Mouse (Mus musculus) hindlimb bud, embryonic 11.5 days (tissue): ENCODE data around the gene Timd2.
"Not testable (repeated sequence)": the region's sequence is repeated elsewhere in the genome, so short reads cannot be mapped to it uniquely, and the experiment has no call there.

Experiments
- DNase-seq: peaks from one replicate; pipeline ENCODE4 v3.0.0-alpha.2; 2012; ENCODE audit warnings: low read depth, low spot score; ENCODE audit errors: extremely low spot score

Gene Timd2

DNA sequence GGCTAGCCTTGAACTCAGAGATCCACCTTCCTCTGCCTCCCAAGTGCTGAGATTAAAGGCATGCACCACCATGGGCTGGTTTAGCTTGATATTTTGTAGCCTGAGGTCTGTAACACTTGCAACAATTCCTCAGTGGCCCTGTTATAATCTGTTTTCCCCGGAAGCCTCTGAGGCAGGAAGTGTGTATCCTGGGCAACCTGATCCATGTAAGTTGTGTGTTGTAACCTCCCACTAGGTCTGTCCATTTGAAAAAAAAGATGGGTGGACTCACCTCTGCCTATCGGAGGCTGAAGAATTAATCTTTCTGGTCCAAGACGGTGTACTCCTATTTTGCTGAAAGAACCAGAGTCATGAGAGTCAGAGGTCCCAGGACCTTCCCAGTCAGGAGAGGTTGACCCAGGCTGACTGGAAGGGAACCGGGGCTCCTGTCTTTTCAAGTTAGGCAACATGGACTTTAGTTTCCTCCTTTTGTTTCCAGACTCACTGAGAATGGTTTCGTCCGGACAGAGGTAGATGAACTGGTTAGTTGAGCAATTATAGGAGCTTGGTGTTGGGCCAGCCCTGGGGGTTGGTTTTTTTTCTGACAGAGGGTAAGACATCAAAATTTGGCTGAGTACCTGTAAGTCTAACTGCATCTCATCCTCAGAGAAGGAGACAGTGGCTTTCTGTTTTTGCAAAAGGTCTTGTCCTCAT, at the start of gene Timd2:
Gene Timd2 (minus strand): TSS at position 398 of the 693 bp plus-strand sequence.
- no peak for DNase-seq

DNA sequence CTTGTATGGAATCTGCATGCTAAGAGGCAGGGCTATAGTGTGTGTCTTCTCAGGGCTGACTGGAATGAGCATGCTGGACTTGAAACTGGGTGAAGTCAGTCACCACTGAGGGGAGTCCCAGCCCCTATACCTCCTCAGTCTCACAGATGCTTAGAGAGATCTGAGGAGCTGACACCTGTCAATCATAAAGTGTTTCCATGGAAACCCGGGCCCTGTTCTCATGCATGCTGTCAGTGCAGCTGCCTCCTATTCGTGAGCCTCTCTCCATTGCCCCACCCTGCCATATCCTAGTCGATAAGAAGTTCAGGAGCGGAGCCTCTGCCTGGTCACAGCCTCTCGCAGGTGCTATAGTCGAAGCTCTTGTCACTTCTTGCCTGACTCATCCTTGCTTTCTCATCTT, 48.9 kb upstream of the Timd2 start:
- not testable (repeated sequence) for DNase-seq

- DNase-seq = no peak
Observed at GRCm38 (mm10) chr11:46754669-46755068, 47.8 kb upstream of the Timd2 start.

DNA sequence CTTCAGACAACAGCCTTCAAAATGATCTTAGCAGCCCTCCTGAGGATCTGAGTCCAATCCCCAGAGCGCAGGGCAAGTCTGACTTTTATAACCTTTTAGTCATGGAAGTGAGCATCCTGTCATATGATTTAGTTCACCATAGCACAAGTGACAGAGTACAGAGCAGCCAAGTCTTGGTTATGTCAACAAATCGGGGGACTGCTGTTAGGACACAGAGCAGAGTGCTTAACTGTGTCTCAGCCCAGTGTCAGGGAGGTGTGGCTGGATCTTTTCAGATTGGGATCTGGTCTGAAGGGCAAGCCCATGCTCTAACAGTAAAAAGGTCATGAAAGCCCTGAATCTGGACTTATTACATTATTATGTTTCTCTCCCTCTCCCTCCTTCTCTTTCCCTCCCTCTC, 46.8 kb upstream of the Timd2 start:
- DNase-seq = no peak

GRCm38 (mm10) chr11:46747996-46748395, 41.1 kb upstream of the Timd2 start:
- DNase-seq = no peak

DNA sequence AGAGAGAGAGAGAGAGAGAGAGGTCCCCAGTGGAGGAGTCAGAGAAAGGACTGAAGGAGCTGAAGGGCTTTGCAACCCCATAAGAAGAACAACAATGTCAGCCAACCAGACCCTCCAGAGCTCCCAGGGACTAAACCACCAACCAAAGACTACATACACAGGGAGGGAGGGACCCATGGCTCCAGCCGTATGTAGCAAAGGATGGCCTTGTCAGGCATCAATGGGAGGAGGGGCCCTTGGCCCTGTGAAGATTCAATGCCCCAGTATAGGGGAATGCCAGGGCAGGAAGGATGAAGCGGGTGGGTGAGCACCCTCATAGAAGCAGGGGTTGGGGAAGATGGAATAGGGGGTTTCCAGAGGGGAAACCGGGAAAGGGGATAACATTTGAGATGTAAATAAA, 34.9 kb upstream of the Timd2 start:
- no peak for DNase-seq

DNA sequence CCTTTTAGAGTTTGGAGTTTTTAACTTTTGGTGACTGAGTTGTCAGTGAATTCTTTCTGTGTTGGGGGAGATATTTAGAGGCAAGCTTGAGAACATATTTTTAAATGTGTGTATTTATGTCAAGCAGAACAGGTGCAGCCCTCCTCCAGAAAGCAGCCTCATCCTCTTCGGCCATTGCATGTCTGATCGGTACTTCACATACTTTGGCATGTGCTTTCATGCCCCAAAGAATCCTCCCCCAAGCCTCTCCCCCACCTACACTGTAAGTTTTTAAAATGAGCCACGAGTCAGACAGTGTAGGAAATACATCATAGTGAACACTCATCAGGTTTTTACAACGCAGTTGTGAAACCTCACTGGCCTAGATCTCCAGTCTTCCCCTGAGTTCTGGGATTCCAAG, 34.0 kb upstream of the Timd2 start:
- no peak for DNase-seq

GRCm38 (mm10) chr11:46739501-46739900, 32.6 kb upstream of the Timd2 start:
- no peak for DNase-seq

DNA sequence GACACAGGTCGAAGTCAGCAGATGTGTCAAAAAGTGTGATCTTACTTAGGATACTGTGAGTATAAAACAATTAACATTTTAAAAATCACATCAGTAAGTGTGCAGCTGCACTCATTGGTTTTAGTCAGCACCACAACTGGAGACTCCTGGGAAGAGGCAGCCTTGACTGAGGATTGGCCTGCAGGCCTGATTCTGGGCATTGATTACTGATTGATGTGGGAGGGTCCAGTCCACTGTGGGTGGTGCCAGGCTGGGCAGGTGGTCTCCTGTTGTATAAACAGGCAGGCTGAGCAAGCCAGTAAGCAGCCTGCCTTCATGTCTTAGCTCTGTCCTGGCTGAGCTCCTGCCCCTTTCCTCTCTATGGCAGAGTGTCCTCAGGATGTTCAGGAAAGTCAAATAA, 28.2 kb upstream of the Timd2 start, which contains the start of gene Havcr1:
Gene Havcr1 (plus strand): TSS at position 5 of the 400 bp plus-strand sequence.
- DNase-seq = not testable (repeated sequence)

GRCm38 (mm10) chr11:46734617-46735016, 27.8 kb upstream of the Timd2 start:
- DNase-seq = no peak

GRCm38 (mm10) chr11:46733242-46733789, 26.5 kb upstream of the Timd2 start:
- no peak for DNase-seq

DNA sequence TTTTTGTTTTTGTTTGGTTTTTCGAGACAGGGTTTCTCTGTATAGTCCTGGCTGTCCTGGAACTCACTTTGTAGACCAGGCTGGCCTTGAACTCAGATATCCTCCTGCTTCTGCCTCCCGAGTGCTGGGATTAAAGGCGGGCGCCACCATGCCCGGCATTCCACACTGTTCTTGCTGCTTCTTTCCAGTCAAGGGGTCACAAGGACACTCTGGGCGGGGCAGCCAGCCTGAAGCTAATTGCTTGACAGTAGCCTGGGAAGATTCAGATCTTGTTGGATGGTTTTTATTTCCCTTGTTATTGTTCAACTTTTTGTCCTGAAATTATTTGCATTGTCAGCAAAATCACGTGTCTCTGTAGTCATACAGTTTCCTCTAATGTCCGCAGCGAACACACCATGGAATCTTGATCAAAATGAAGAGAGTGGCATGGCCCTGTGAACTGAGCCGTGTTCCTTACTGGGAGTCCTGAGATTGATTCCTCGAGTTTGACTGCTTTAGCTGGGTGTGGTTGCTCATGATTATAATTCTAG, 24.7 kb upstream of the Timd2 start:
- no peak for DNase-seq

GRCm38 (mm10) chr11:46698830-46699229, 8.0 kb downstream of the Timd2 start:
- DNase-seq = no peak

DNA sequence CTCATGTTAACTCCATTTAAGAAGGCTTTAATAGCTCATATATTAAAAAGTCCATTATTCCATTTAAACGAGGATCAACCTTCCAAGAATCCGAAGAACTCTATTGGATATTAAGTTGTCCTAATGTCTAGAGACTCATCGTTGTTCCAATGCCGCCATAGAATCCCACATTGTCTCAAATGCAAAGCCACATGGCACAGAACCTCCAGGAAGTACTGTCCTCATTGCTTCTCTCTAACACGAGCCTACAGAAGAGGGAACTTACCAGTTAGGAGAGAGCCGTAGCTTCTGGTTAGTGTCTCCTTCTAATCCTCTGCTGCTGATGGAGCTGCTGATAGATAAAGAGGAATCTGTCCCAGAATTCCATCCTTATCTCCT, 8.6 kb downstream of the Timd2 start:
- no peak for DNase-seq

GRCm38 (mm10) chr11:46697433-46698277, 9.2 kb downstream of the Timd2 start:
- no peak for DNase-seq

GRCm38 (mm10) chr11:46695849-46696248, 11.0 kb downstream of the Timd2 start:
- not testable (repeated sequence) for DNase-seq

- DNase-seq = no peak
Observed at GRCm38 (mm10) chr11:46690136-46690535, 16.7 kb downstream of the Timd2 start.

GRCm38 (mm10) chr11:46683723-46684122, 23.1 kb downstream of the Timd2 start:
- DNase-seq = no peak

- DNase-seq = no peak
Observed at GRCm38 (mm10) chr11:46682842-46683241, 24.0 kb downstream of the Timd2 start.

DNA sequence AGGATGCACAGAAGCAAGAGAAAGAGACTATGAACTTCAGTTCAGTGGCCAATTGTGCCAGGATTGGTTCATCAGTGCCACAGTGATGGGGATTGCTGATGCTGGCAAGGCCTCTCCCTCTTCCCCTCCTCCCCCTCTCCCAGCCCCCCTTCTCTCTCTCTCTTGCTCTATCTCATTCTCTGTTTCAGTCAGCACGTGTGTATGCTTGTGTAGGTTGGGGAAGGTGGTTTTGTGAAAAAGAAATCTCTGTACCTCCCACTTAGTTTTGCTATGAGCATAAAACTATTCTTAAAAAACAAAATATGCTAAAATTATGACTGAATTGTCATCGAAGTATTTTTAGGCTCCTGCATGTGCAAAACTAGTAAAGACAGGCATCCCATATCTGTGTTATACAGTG, 38.9 kb downstream of the Timd2 start:
- no peak for DNase-seq

DNA sequence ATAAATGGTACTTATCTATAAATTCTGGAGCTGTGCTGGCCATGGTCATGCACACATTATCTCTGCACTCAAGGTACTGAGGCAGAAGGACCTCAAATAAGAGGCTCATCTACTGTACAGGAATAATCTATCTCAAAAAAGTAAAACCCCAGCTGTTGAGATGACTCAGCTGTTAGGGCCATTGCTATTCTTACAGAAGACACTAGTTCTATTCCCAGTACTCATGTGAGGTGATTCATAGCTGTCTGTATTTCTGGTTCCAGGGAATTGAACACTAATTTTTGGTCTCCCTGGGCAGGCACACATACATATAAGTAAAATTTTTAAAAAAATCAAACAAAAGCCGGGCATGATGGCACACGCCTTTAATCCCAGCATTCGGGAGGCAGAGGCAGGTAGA, 39.8 kb downstream of the Timd2 start:
- DNase-seq = no peak
